Mouse (Mus musculus) brain, embryonic 14.5 days (tissue): ENCODE measurements around the gene Nhsl1.

Experiments used
- CTCF ChIP-seq: fragments of 200-500 bp; IDR thresholded peaks from 2 replicates; pipeline ENCODE4 v1.5.1; 2012; ENCODE audit warnings: inconsistent platforms, mild to moderate bottlenecking, moderate library complexity, borderline replicate concordance; ENCODE audit not compliant: insufficient read depth, insufficient read length; ENCODE audit errors: extremely low read depth
- POLR2A ChIP-seq: fragments of 200-500 bp; IDR thresholded peaks from 2 replicates; pipeline ENCODE4 v1.6.1; 2012; ENCODE audit warnings: mild to moderate bottlenecking, inconsistent platforms, borderline replicate concordance; ENCODE audit not compliant: poor library complexity, insufficient read depth, insufficient read length, severe bottlenecking; ENCODE audit errors: extremely low read depth

GRCm38 (mm10) chr10:18392268-18392667 is 73.5 kb downstream of the Nhsl1 start:
- TF ChIP-seq CTCF (no peak), POLR2A (no peak)
